In genomic region chr11:103997385-103997784, GRCm38 (mm10) we compare ENCODE assay signal across 9 mouse cellular contexts. TPM values are rescaled to one million over a fixed set of nuclear protein-coding genes. Genes with fewer than 3 reads are reported as not detected.
DNase-seq lines count a peak whose midpoint lies in the region; ATAC-seq and TF ChIP-seq lines count a peak whose summit lies in the region.
"Had no signal": no experiment of that assay in that cellular context is flagged by ENCODE, and none has a peak within 500 bp of the region (broad histone marks: within the 10 kb centered on the region; RNA-seq: fewer than 3 reads in every experiment).

No protein-coding gene starts in this region.

- no peaks in the 10 kb centered on the region for H3K36me3 ChIP-seq in intestine, embryonic 14.5 days (ENCODE audit: control insufficient read depth, insufficient read depth, low read length)
- H3K36me3 ChIP-seq in intestine, embryonic 16.5 days (ENCODE audit: control insufficient read depth, insufficient read depth, low read length), result no peaks in the 10 kb centered on the region
- H3K36me3 ChIP-seq in hindbrain, embryonic 14.5 days (replicated peaks; ENCODE audit: control insufficient read depth, insufficient read depth), result no peaks in the 10 kb centered on the region; the same call in 1 of the 2 replicates

- ATAC-seq in intestine, embryonic 14.5 days (replicated peaks; ENCODE audit: low FRiP score, low TSS enrichment, low read depth), result no peak
- ATAC-seq in intestine, embryonic 16.5 days, result no peak
- ATAC-seq in hindbrain, embryonic 14.5 days (ENCODE audit: low FRiP score), result no peak
- ATAC-seq in neutrophil, adult 5-6 weeks (ENCODE audit: extremely low read depth, insufficient number of reproducible peaks, low FRiP score, poor library complexity, severe bottlenecking), result peak; percentile 55

- WGBS in intestine, embryonic 14.5 days, result 17% methylated on average over 5 of the region's 5 CpGs
- 16% methylated on average over 5 of the region's 5 CpGs for WGBS in intestine, embryonic 16.5 days
- 13% methylated on average over 5 of the region's 5 CpGs for WGBS in hindbrain, embryonic 14.5 days

- no peaks in the 10 kb centered on the region for H3K4me1 ChIP-seq in intestine, embryonic 14.5 days (replicated peaks; ENCODE audit: control insufficient read depth, insufficient read depth, low read length)
- no peaks in the 10 kb centered on the region for H3K4me1 ChIP-seq in intestine, embryonic 16.5 days (ENCODE audit: control insufficient read depth, insufficient read depth, low read length)
- no peaks in the 10 kb centered on the region for H3K4me1 ChIP-seq in cortical plate, adult 2 months (ENCODE audit: control insufficient read depth, insufficient read depth, low read length)
- no peaks in the 10 kb centered on the region for H3K4me1 ChIP-seq in hindbrain, embryonic 14.5 days (replicated peaks; ENCODE audit: control insufficient read depth, insufficient read depth, low read length)

- no peak overlapping the region for H3K4me2 ChIP-seq in intestine, embryonic 14.5 days (ENCODE audit: low read length)
- no peak overlapping the region for H3K4me2 ChIP-seq in intestine, embryonic 16.5 days (ENCODE audit: low read depth, low read length)
- no peak overlapping the region for H3K4me2 ChIP-seq in hindbrain, embryonic 14.5 days (replicated peaks)

- no peak overlapping the region for H3K4me3 ChIP-seq in intestine, embryonic 14.5 days (ENCODE audit: low read depth, low read length)
- no peak overlapping the region for H3K4me3 ChIP-seq in intestine, embryonic 16.5 days (ENCODE audit: low read length)
- no peak overlapping the region for H3K4me3 ChIP-seq in cortical plate, adult 2 months (ENCODE audit: insufficient read depth, low read length)
- no peak overlapping the region for H3K4me3 ChIP-seq in hindbrain, embryonic 14.5 days (replicated peaks; ENCODE audit: low read length)
- H3K4me3 ChIP-seq: erythroblast, embryonic 14.5 days had no signal

- TF ChIP-seq POLR2A in cortical plate, adult 2 months (IDR thresholded peaks at IDR 0.05; ENCODE audit: extremely low read depth, insufficient read depth, low read length), result no peak

- H3K27ac ChIP-seq in intestine, embryonic 14.5 days (ENCODE audit: low read depth), result no peak overlapping the region
- no peak overlapping the region for H3K27ac ChIP-seq in intestine, embryonic 16.5 days (ENCODE audit: low read length)
- no peak overlapping the region for H3K27ac ChIP-seq in cortical plate, adult 2 months (ENCODE audit: insufficient read depth, low read length)
- no peak overlapping the region for H3K27ac ChIP-seq in hindbrain, embryonic 14.5 days

- peak; percentile 76 for DNase-seq in intestine, embryonic 14.5 days (ENCODE audit: low spot score)
- peak; percentile 76 to 81 for DNase-seq in adrenal gland, adult 18-20 months (ENCODE audit: low spot score in 2 of 2)
- DNase-seq in hindbrain, embryonic 14.5 days (ENCODE audit: low spot score), result peak; percentile 80
- peak; percentile 78 to 90 for DNase-seq in left cerebral cortex, postnatal 25 days (ENCODE audit: low spot score in 2 of 2)
- peak; percentile 82 for DNase-seq in testis, postnatal 10 days (ENCODE audit: low spot score)

- H3K9ac ChIP-seq in intestine, embryonic 14.5 days (ENCODE audit: low read length), result no peak overlapping the region
- H3K9ac ChIP-seq in intestine, embryonic 16.5 days (ENCODE audit: low read depth, low read length), result no peak overlapping the region
- H3K9ac ChIP-seq in hindbrain, embryonic 14.5 days, result no peak overlapping the region

- H3K9me3 ChIP-seq in intestine, embryonic 14.5 days (ENCODE audit: control insufficient read depth, low read length), result no peaks in the 10 kb centered on the region
- no peaks in the 10 kb centered on the region for H3K9me3 ChIP-seq in intestine, embryonic 16.5 days (ENCODE audit: control insufficient read depth, low read length)
- H3K9me3 ChIP-seq in hindbrain, embryonic 14.5 days (ENCODE audit: control insufficient read depth, low read length), result no peaks in the 10 kb centered on the region

- TF ChIP-seq CTCF in cortical plate, adult 2 months (IDR thresholded peaks at IDR 0.05; ENCODE audit: extremely low read depth, insufficient read depth, low read length), result peak; percentile 97

- intact Hi-C loops in left cerebral cortex, postnatal 25 days (cut with DNase I), result loop anchor here (1.0 kb wide), 1 partner anchor 174 kb away; no protein-coding TSS in a partner anchor

- H3K27me3 ChIP-seq in intestine, embryonic 14.5 days (replicated peaks; ENCODE audit: control insufficient read depth, insufficient read depth, low read length), result no peaks in the 10 kb centered on the region
- no peaks in the 10 kb centered on the region for H3K27me3 ChIP-seq in intestine, embryonic 16.5 days (replicated peaks; ENCODE audit: control insufficient read depth, insufficient read depth, low read length)
- no peaks in the 10 kb centered on the region for H3K27me3 ChIP-seq in hindbrain, embryonic 14.5 days (ENCODE audit: control insufficient read depth, insufficient read depth, low read length)

RNA-seq across cellular contexts. Expression of gene Arf2, which starts 30.8 kb away (rescaled TPM):
- polyA plus RNA-seq in intestine, embryonic 14.5 days (2014; fragmentation: Nextera tagmentation; extraction: Ambion mirVana), result 48.8 and 57.5 TPM in 2 replicates
- polyA plus RNA-seq in intestine, embryonic 16.5 days (2015; fragmentation: Nextera tagmentation; extraction: Ambion mirVana), result 39.7 and 41.5 TPM in 2 replicates
- 10 to 100 TPM; 41.0 to 59.1 TPM for total RNA-seq in adrenal gland, adult 18-20 months (2021)
- polyA plus RNA-seq in cortical plate, adult 2 months (2012; rRNA removed), result 47.3 TPM in 2 replicates
- 196 and 207 TPM in 2 replicates for polyA plus RNA-seq in hindbrain, embryonic 14.5 days (2014; fragmentation: Nextera tagmentation; extraction: Ambion mirVana)
- 10 to 100 TPM; 48.9 to 56.4 TPM for total RNA-seq in left cerebral cortex, postnatal 25 days (2021)
- total RNA-seq in neutrophil, adult 5-6 weeks (2017), result 39.2 and 40.8 TPM in 2 replicates

RNA-seq across cellular contexts. Expression of gene Nsf, which starts 43.5 kb away (rescaled TPM):
- polyA plus RNA-seq in intestine, embryonic 14.5 days (2014; fragmentation: Nextera tagmentation; extraction: Ambion mirVana), result 40.8 and 46.6 TPM in 2 replicates
- polyA plus RNA-seq in intestine, embryonic 16.5 days (2015; fragmentation: Nextera tagmentation; extraction: Ambion mirVana), result 44.4 and 45.8 TPM in 2 replicates
- total RNA-seq in adrenal gland, adult 18-20 months (2021), result 100 to 1,000 TPM; 154 to 197 TPM
- polyA plus RNA-seq in cortical plate, adult 2 months (2012; rRNA removed), result 470 and 505 TPM in 2 replicates
- 178 and 206 TPM in 2 replicates for polyA plus RNA-seq in hindbrain, embryonic 14.5 days (2014; fragmentation: Nextera tagmentation; extraction: Ambion mirVana)
- total RNA-seq in left cerebral cortex, postnatal 25 days (2021), result 100 to 1,000 TPM; 889 to 958 TPM
- 89.7 and 114 TPM in 2 replicates for total RNA-seq in neutrophil, adult 5-6 weeks (2017)
